Mouse (Mus musculus): ENCODE results near the gene Cryba4. TPM values are rescaled to one million over a fixed set of nuclear protein-coding genes. Genes with fewer than 3 reads are reported as not detected.

Cryba4 gene
- polyA plus RNA-seq, 1 experiment, result not detected

DNA sequence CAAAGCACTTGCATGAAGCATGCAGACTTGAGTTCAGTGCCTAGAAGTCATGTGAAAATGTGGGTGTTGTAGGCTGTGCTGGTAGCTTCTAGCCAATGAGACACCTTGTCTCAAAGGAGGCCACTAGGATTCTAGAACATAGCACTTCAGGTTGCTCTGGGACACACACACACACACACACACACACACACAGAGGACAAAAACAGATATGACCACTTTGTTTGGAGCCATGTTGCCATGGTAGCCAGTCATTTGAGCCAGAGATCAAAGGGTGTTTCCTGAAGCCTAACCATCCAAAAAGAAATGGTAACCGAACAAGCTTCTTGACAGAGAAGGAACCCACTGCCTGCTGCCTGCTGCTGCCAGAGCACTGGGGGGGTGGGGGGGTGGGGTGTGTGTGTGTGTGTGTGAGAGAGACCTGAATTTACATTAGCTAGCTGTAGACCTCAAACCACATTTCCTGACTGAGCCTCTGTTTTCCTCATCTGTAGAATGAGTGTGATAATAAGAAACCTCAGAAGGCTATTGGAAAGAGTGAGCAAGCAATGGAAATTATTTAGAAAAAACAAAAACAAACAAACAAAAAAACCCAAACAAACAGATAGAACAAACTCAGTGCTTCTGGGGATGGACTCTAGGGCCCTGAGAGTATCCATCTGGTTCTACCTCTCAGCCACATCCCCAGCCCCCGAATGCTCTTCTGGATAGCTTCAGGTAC is 21.6 kb upstream of the Cryba4 start:
- no peaks in the 10 kb centered on the region; the same call in 1 of the 2 replicates for H3K36me3 ChIP-seq (ENCODE audit: control insufficient read depth)
- TF ChIP-seq GATA1 (IDR thresholded peaks at IDR 0.05; ENCODE audit: low read length), result no peak
- TF ChIP-seq TAL1 (IDR thresholded peaks at IDR 0.05; ENCODE audit: low read length), result no peak
- H3K9me3 ChIP-seq (ENCODE audit: control insufficient read depth, low read length), result no peaks in the 10 kb centered on the region
- peaks cover 46% of the 10 kb centered on the region for H3K4me1 ChIP-seq (ENCODE audit: control insufficient read depth)
- peaks cover 25% of the 10 kb centered on the region for H3K27me3 ChIP-seq (ENCODE audit: control insufficient read depth)
- H3K4me3 ChIP-seq (replicated peaks), result no peak overlapping the region

DNA sequence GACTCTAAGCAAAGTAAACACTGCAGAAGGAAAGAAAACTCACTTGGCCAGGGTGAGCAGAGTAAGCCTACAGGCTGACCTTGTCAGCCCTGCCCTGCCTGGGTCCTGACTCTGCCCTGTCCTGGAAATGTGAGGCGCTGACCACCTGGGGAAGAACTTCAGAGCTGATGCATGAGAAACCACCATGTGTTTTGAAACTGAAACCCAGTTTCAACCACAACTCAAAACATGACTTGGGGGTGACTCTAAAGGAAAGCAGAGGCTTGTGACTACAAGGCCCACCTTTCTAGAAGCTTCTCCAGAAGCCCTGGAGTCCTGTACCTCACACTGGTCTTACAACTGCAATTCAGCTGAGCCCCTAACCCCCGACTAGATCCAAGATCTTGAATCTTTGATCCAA is 20.6 kb upstream of the Cryba4 start:
- Histone ChIP-seq H3K36me3 (ENCODE audit: control insufficient read depth) (no peaks in the 10 kb centered on the region), H3K4me3 (replicated peaks) (no peak overlapping the region), H3K27me3 (ENCODE audit: control insufficient read depth) (peaks cover 35% of the 10 kb centered on the region), H3K4me1 (ENCODE audit: control insufficient read depth) (peaks cover 41% of the 10 kb centered on the region), H3K9me3 (ENCODE audit: control insufficient read depth, low read length) (no peaks in the 10 kb centered on the region)
- TF ChIP-seq GATA1 (IDR thresholded peaks at IDR 0.05; ENCODE audit: low read length) (no peak), TAL1 (IDR thresholded peaks at IDR 0.05; ENCODE audit: low read length) (no peak)

- no peak for TF ChIP-seq TAL1 (IDR thresholded peaks at IDR 0.05; ENCODE audit: low read length)
- no peak for TF ChIP-seq GATA1 (IDR thresholded peaks at IDR 0.05; ENCODE audit: low read length)
- Histone ChIP-seq H3K9me3 (ENCODE audit: control insufficient read depth, low read length) (no peaks in the 10 kb centered on the region), H3K4me1 (ENCODE audit: control insufficient read depth) (peaks cover 28% of the 10 kb centered on the region), H3K27me3 (ENCODE audit: control insufficient read depth) (peaks cover 39% of the 10 kb centered on the region), H3K36me3 (ENCODE audit: control insufficient read depth) (no peaks in the 10 kb centered on the region), H3K4me3 (replicated peaks) (no peak overlapping the region)
Observed at GRCm38 (mm10) chr5:112270764-112271541, 18.6 kb upstream of the Cryba4 start.

- Histone ChIP-seq H3K36me3 (ENCODE audit: control insufficient read depth) (no peaks in the 10 kb centered on the region), H3K4me3 (replicated peaks) (no peak overlapping the region), H3K4me1 (ENCODE audit: control insufficient read depth) (peaks cover 20% of the 10 kb centered on the region), H3K27me3 (ENCODE audit: control insufficient read depth) (peaks cover 37% of the 10 kb centered on the region), H3K9me3 (ENCODE audit: control insufficient read depth, low read length) (no peaks in the 10 kb centered on the region)
- no peak for TF ChIP-seq TAL1 (IDR thresholded peaks at IDR 0.05; ENCODE audit: low read length)
- TF ChIP-seq GATA1 (IDR thresholded peaks at IDR 0.05; ENCODE audit: low read length), result no peak
Observed at GRCm38 (mm10) chr5:112266011-112266777, 13.9 kb upstream of the Cryba4 start.

DNA sequence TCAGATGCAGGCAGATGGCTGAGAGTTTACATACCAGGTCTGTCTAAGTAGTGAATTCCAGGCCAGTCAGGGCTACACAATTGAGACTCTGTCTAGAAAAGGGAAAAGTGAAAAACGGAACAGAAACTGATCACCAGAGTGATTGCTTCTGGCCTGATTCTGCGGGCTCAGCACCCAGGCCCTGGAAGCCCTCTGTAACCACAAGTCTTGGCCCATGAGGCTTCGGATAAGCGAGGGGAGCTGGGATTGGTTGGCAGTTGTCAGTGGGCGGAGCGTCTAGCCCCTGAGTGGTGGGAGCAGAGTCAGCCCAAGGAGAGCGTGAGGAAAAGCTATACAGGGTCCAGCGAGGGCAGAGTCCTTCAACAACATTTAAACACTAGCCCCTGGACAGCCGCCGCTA is 13.2 kb upstream of the Cryba4 start:
- Histone ChIP-seq H3K27me3 (ENCODE audit: control insufficient read depth) (peaks cover 34% of the 10 kb centered on the region), H3K9me3 (ENCODE audit: control insufficient read depth, low read length) (no peaks in the 10 kb centered on the region), H3K4me3 (replicated peaks) (no peak overlapping the region), H3K36me3 (ENCODE audit: control insufficient read depth) (no peaks in the 10 kb centered on the region), H3K4me1 (ENCODE audit: control insufficient read depth) (peaks cover 19% of the 10 kb centered on the region)
- TF ChIP-seq TAL1 (IDR thresholded peaks at IDR 0.05; ENCODE audit: low read length) (no peak), GATA1 (IDR thresholded peaks at IDR 0.05; ENCODE audit: low read length) (no peak)

DNA sequence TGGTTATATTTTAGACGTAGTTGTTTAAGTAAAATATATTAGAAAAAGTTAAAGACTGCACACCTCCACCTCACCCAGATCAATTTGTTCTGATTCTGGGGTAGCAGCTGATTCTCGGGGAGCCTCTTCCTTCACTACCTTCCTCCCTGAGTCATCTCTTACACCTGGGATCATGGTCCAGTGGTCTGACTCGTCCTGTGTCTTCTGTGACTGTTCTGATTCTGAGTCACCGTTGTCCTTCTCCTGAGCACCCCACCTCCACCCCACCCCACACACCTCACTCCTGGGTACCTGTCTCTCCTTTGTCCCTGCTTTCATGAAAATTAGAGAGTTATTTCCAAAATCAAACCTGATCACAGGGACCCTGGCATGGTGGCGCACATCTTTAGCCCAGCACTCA is 12.8 kb upstream of the Cryba4 start:
- no peaks in the 10 kb centered on the region for H3K36me3 ChIP-seq (ENCODE audit: control insufficient read depth)
- TF ChIP-seq TAL1 (IDR thresholded peaks at IDR 0.05; ENCODE audit: low read length) (no peak), GATA1 (IDR thresholded peaks at IDR 0.05; ENCODE audit: low read length) (no peak)
- H3K9me3 ChIP-seq (ENCODE audit: control insufficient read depth, low read length), result no peaks in the 10 kb centered on the region
- H3K27me3 ChIP-seq (ENCODE audit: control insufficient read depth), result peaks cover 34% of the 10 kb centered on the region
- peaks cover 19% of the 10 kb centered on the region for H3K4me1 ChIP-seq (ENCODE audit: control insufficient read depth)
- H3K4me3 ChIP-seq (replicated peaks), result no peak overlapping the region

DNA sequence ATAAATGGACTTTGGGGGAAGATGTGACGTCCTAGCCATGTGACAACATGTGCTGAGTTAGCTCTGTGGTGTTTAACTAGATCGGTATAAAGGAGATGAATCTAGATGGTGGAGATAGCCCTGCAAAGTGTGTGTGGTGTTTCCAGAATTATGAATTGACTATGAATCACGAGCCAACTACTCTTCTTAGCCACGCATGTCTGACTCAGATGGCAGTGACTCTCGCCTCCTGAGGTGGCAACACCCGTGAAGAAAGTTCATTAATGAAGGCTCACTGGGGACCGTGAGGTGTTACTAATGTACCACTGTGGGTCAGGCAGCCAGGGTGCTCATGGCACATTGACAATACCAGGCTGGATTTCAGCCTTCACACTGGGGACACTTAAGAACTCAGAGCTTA is 11.8 kb upstream of the Cryba4 start:
- H3K4me3 ChIP-seq (replicated peaks), result no peak overlapping the region
- no peaks in the 10 kb centered on the region for H3K9me3 ChIP-seq (ENCODE audit: control insufficient read depth, low read length)
- H3K36me3 ChIP-seq (ENCODE audit: control insufficient read depth), result no peaks in the 10 kb centered on the region
- H3K27me3 ChIP-seq (ENCODE audit: control insufficient read depth), result peaks cover 27% of the 10 kb centered on the region
- H3K4me1 ChIP-seq (ENCODE audit: control insufficient read depth), result peaks cover 19% of the 10 kb centered on the region
- no peak for TF ChIP-seq TAL1 (IDR thresholded peaks at IDR 0.05; ENCODE audit: low read length)
- no peak for TF ChIP-seq GATA1 (IDR thresholded peaks at IDR 0.05; ENCODE audit: low read length)

DNA sequence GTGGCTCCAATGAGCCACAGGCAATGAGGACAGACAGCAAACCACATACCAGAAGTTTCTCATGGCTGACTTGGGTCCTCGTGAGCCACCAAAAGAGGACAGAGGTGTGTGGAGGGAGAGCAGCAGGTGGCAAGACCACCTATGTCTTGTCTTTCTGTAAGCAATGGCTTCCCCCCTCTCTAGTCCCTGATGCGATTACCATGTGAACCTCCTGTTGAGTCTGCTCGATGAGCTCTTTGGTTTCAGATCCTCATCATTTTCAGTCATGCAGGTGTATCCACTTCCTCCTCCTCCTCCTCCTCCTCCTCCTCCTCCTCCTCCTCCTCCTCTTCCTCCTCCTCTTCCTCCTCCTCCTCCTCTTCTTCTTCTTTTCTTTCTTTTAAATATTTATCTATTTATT is 8.5 kb upstream of the Cryba4 start:
- Histone ChIP-seq H3K27me3 (ENCODE audit: control insufficient read depth) (peaks cover 10% of the 10 kb centered on the region), H3K36me3 (ENCODE audit: control insufficient read depth) (no peaks in the 10 kb centered on the region), H3K9me3 (ENCODE audit: control insufficient read depth, low read length) (no peaks in the 10 kb centered on the region), H3K4me3 (replicated peaks) (no peak overlapping the region), H3K4me1 (ENCODE audit: control insufficient read depth) (peaks cover 6% of the 10 kb centered on the region)
- no peak for TF ChIP-seq TAL1 (IDR thresholded peaks at IDR 0.05; ENCODE audit: low read length)
- no peak for TF ChIP-seq GATA1 (IDR thresholded peaks at IDR 0.05; ENCODE audit: low read length)

All from erythroblast, embryonic 14.5 days (primary cell).